Mouse (Mus musculus): ENCODE data around the gene Ccm2.

Gene Ccm2

DNA sequence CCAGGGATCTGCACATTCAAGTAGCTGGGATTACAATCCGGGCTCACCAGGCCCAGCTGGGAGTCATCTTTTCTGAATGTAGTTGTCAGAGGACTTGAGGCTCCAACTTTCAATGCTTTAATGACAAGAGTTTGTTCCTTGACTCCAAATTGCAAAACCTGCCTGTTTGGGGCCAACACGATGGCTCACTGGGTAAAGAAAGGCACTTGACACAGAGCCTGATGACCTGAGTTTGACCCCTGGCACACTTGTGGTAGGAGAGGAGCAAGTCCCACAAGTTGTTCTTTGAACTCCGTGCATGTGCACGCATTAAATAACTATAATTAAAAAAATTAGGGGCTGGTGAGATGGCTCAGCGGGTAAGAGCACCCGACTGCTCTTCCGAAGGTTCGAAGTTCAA, 16.7 kb upstream of the Ccm2 start:
- no peak for DNase-seq (ENCODE audit: low read depth, low spot score)

DNA sequence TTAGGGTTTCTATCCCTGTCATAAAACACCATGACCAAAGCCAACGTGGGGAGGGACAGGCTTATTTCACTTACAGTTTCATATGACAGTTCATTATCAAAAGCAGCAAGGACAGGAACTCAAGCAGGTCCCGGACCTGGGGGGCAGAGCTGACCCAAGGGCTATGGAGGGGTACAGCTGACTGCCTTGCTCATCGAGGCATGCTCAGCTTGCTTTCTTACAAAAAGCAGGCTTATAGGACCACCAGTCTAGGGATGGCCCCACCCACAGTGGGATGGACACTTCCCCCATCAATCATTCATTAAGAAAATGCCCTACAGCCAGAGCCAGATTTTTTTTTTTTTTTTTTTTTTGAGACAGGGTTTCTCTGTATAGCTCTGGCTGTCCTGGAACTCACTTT, 15.9 kb upstream of the Ccm2 start:
- DNase-seq (ENCODE audit: low read depth, low spot score) = no peak

GRCm38 (mm10) chr11:6544683-6545082, 2.0 kb upstream of the Ccm2 start:
- no peak for DNase-seq (ENCODE audit: low read depth, low spot score)

GRCm38 (mm10) chr11:6545186-6545856, 1.4 kb upstream of the Ccm2 start:
- DNase-seq (ENCODE audit: low read depth, low spot score) = no peak

DNA sequence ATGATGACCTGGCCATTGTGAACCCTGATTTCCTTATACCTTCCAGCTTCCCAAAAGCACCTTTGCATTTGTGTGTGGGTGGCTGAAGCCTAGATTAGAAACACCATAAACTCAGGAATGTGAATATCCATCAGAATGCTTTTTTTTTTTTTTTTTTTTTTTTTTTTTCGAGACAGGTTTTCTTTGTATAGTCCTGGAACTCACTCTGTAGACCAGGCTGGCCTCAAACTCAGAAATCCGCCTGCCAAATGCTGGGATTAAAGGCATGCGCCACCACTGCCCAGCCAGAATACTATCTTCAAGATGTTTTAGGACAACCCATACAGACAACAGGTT, 862 bp upstream of the Ccm2 start:
- no peak for DNase-seq (ENCODE audit: low read depth, low spot score)

- peak; percentile 71 for DNase-seq (ENCODE audit: low read depth, low spot score)
Measured at GRCm38 (mm10) chr11:6547037-6547680, 472 bp downstream of the Ccm2 start.

DNA sequence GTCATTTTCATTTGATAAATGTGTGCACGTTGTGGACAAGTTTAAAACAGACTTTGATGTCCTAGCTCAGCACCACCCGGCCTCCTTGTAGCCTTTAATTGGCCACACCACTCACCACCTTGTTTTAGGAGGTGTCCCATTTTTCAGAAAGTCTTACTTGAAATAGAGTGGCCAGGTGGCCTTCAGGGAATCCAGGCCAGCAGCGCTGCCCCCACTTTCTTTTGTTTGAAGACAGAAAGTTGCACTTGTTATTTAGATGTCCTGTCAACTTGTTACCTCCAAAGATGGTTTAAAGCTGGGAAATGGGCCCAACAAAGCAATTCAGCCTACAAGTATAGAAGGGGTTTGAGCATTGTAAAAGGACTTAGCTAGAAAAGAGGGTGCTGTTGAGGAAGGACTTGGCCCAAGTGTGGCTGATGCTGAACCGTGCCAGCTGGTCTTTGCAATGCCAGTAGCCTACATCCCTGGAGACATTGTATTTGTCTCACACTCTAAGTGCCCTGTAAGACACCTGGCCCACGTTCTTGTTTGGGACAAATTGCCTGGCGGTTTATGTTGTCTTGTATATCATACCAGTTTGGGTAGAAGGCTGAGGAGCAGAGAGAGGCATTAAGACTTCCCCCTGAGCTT, 1.1 kb downstream of the Ccm2 start:
- DNase-seq (ENCODE audit: low read depth, low spot score) = no peak

GRCm38 (mm10) chr11:6549770-6550169, 3.1 kb downstream of the Ccm2 start:
- DNase-seq (ENCODE audit: low read depth, low spot score) = no peak

GRCm38 (mm10) chr11:6550201-6550600, 3.5 kb downstream of the Ccm2 start:
- no peak for DNase-seq (ENCODE audit: low read depth, low spot score)

- peak; percentile 78 for DNase-seq (ENCODE audit: low read depth, low spot score)
Measured at GRCm38 (mm10) chr11:6558234-6558633, 11.5 kb downstream of the Ccm2 start.

DNA sequence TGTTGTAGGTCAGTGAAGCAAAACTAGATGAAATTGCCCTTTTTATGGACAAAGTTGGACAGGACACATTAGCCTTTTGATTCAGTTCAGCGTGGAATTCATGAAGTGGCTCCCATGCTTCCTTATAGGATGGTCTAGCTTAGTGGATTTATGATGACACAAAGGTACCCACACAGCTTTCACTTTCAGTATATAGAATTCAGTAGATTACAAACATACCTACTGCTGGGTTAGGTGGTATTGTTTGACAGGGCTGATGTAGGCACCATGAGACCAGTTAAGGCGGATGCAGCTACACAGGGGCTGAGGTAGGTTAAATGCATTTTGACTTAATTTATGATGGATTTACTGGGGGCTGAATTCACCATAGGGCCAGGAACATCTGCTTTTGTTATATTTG, 13.3 kb downstream of the Ccm2 start:
- peak; percentile 65 for DNase-seq (ENCODE audit: low read depth, low spot score)

GRCm38 (mm10) chr11:6560655-6561360, 14.1 kb downstream of the Ccm2 start:
- peak; percentile 74 for DNase-seq (ENCODE audit: low read depth, low spot score)

- DNase-seq (ENCODE audit: low read depth, low spot score) = no peak
Measured at GRCm38 (mm10) chr11:6561474-6561873, 14.8 kb downstream of the Ccm2 start.

DNA sequence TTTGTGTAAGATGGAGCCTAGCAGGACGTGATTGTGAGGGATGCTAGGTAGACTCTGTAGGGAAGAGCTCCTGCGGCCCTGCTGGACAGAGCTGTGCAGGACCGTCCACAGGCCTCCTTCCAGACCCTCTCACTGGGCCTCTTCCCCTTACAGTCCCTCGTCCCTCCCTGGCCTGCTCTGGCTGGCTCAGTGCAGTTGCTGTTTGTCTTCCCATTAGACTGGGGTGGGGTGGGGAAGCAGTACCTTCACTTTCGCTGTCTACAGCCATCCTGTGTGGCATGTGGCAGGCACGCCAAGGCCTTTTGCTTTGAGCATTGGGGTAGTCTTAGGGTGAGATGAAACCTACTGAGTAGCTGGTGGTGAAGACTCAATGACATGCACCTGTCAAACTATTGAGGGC, 15.7 kb downstream of the Ccm2 start:
- DNase-seq (ENCODE audit: low read depth, low spot score) = peak; percentile 57

GRCm38 (mm10) chr11:6563201-6563600, 16.5 kb downstream of the Ccm2 start:
- DNase-seq (ENCODE audit: low read depth, low spot score) = no peak

GRCm38 (mm10) chr11:6566496-6566895, 19.8 kb downstream of the Ccm2 start:
- peak; percentile 33 for DNase-seq (ENCODE audit: low read depth, low spot score)

DNA sequence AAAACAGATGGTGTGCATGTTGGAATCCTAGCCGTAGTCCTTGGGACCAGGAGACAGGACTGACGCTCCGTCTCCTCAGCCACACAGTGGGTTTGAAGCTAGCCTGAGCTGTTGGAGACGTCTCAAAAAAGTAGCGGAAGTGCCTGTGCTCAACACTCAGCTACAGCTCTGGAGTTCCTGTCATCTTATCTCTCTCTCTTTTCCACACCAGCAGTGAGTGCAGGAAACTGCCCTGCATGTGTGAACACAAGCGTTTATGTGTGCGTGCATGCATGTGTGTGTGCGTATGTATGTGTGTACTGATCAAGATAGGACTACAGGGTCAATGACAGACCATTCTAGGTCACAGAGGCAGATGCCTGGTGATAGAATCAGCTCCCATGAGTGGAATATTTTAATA, 21.3 kb downstream of the Ccm2 start:
- DNase-seq (ENCODE audit: low read depth, low spot score) = peak; percentile 78

DNA sequence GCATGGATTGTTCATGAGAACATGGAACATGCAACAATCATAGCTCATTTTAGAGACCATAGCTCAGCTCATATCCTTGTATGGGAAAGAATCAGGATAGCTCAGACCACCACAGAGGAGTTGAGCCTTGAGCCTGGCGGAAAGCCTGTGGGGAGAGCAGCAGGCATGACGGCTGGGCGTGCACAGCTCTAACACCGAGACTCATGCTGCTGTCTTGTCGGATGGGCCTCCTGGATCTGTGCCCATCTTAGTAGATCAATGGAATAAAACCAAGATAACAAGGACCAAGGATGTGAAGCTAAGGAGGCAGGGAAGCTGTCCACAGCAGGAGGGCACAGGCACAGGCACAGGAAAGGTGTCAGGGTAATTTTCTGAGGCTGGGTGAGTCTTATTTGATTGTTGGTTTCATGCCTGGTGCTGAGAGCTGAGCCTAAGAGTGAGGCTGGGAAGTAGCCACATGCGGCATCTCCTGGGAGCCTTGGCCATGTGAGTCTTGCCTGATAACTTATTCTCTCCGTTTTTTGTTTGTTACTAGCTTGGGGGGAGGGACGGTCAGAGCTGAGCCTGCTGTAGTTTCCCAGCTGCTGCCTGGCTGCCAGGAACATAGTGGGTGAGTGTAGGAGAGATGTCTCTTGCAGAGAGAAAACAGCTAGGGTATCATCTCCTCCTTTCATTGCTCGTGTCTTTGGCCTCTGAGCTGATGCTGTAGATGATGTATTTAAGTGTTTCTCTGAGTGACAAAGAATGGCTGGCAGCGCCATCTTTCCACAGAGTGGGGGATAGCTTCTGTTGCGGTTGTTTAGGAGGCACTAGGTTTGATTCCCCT, 22.1 kb downstream of the Ccm2 start:
- DNase-seq (ENCODE audit: low read depth, low spot score) = peak; percentile 56

- no peak for DNase-seq (ENCODE audit: low read depth, low spot score)
Measured at GRCm38 (mm10) chr11:6569410-6569777, 22.7 kb downstream of the Ccm2 start.

DNA sequence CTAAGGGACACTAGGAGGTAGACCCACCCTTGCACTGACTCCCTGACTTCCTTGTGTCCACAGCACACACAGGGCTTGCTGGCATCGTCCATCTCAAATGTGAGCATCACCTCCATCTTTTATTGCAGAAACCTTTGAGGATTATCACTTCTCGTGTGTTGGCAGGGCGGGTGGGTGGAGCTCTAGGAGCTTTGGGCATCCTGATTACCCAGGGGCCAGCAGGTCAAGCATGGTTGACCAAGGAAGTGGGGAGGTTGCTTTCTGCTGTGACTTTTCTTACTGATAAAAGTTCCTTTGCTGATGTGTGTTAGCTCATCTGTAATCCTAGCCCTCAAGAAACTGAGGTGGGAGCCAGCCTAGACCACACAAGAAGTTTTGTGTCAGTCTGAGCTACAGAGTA, 29.5 kb downstream of the Ccm2 start:
- no peak for DNase-seq (ENCODE audit: low read depth, low spot score)

- no peak for DNase-seq (ENCODE audit: low read depth, low spot score)
Measured at GRCm38 (mm10) chr11:6579361-6579760, 32.7 kb downstream of the Ccm2 start.
